Mouse (Mus musculus) left cerebral cortex, adult 9 months (tissue): ENCODE measurements at regions not wholly inside any gene's neighbourhood (a gene's known extent, or its start where the extent isn't known, plus 50 kb on each side); places are given as distances from the start of the nearest gene placed in this dataset.

ENCODE experiments used
- DNase-seq, 2 experiments: peaks; one replicate each; pipeline ENCODE4 v3.0.0; 2022; ENCODE audit warnings: low spot score in 2 of 2

- DNase-seq = no peak
Measured at GRCm38 (mm10) chr3:131056893-131057660, 53.2 kb upstream of the Lef1 start.

DNA sequence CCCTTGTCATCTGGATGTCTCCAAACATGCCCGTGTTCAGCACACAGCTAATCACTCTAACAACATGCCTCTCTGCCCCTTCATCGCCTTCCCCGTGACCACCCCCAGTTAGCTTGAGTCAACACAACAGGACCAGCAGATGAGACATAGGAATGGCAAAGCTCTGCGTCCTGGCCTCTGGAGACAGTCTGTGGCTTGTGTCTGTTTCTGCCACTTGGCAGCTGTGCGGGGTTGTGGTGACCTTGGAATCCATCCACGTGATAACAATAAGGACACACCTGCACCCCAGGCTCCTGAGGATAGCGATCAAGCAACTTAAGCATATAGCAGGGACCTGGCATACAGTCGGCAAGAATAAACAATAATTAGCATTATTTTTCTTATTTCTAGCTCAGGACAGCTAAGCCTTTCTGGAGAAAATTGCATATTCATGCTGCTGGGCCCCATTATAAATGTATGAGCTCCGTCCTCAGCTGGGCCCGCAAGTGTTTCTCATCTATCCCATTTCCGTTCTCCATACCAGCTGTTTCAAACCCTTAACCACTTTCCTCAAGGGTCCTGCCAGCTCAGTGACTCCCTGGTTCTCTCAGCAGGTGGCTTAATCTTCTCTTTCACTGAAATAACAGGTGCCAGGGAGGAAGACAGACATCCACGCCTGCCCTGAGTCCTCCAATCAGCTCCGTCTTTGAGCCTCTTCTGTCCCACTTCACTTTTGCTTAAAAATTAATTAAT, 55.9 kb upstream of the Lef1 start:
- DNase-seq = no peak

DNA sequence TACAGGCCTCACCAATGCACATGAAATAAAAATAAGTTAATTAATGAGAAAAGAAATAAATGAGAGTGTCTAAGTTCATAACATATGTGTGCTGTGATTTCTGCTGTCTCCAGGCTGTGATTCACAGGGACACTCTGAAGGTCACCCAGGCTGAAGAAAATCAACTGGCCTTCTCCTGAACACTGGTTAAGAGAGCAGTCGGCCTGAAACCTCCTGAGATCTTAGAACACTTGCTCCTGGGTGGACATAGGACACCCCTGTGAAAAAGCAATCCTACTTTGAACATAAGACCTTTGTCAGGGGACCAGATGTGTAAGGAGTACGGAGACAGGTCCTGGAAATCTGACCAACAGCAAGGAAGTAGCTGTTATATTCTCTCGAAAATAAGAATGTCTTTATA, 62.6 kb upstream of the Lef1 start:
- DNase-seq = no peak

DNA sequence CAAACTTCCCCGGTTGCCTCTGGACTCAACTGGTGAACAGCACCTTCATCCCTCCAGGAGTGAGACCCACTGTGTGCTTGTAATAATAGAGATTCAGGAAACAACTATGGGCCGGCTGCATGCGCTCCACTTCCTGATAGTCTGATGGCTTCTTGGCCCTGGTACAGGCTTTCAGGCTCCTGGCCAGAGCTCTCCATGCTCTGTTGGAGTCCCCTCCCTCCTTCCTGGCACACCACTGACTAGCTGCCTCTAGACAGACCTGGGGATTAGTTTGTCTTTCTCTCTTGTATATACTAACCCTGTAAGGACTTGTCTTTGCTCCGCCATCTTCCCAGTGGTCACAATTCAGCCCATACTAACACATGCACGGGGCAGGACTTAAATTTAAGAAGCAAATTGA, 63.9 kb upstream of the Lef1 start:
- DNase-seq = no peak

DNA sequence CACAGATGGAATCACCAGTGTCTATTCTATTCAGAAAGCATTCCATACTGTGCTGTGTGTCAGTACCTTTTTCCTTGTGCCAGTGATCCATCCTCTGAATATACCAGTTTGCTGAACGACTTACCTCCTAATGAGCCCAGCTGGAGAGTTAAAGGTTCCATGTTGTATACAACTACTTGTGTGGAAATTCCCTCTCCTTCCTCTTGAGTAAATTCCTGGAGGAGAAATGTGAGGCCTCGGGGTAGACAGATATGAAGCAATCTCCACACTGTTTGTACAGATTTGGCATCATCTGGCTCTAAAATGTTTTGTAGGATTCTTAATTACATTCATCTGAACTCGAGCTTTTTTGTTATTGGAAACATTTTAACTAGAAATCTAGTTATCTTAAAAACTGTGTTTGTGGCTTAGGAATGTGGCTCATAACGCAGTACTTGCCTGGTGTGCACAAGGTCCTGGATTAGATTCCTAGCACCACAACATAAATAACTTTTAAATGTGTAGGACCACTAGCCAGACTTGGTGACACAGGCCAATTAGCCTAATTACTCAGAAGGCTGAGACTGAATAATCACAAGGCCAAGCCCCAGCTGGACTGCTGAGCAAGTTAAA, 70.0 kb upstream of the Lef1 start:
- no peak for DNase-seq

GRCm38 (mm10) chr3:131037095-131037494, 73.2 kb upstream of the Lef1 start:
- DNase-seq = no peak

- no peak for DNase-seq
Measured at GRCm38 (mm10) chr3:131034774-131035173, 75.5 kb upstream of the Lef1 start.

DNA sequence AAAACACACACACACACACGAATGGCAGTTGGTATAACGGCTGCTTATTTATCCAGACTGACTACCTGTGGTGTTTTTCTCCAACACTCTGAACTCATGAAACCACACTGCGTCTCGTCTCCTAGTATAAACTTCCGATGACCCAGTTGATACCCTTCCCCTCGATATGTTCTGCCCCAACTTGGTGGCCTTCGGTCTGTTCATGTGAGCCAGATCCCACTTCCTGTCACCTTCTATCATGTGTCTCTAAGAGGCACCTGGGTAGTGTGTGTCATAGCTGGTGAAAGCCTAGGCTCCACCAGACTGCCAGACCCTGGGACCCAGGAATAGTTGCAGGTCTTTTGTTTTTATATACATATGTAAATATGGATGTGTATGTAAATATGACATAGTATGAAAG, 83.9 kb upstream of the Lef1 start:
- DNase-seq = no peak

DNA sequence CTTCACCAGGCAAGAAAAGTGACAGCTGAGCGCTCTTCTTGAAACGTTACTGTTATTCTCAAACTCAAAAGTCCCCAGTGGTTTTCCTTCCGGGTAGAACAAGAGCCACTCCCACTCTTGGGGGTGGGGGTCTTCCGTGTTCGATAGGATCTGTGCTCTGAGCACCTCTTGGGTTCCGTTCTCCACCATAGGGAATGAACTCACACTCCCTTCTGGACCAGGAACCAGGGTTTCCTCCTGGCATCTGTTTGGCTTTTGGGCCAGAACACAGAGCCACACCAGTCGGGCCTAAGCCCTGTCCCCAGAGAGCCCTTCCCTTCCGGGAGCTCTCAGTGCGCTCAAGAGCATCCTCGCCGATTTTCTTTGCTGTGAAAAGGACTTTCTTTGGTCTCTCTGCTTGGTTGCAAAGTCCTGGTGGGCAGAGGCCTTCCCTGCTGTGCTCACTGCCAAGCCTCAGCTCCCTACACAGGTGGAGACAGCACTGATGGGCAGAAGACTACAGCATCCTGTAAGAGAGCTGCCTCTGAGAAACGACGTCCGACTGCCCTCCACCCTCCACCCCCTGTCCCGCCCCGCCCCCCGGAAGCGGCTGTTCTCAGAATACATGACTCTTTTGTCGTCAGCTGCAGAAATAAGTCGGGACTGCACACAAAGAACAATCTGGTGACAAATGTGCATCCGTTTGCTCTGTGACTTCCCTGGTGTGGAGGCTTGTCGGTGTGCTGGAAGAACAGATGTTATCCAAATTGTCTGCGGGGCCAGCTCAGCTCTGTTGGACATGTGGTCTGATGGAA, 90.9 kb upstream of the Lef1 start:
- no peak for DNase-seq

DNA sequence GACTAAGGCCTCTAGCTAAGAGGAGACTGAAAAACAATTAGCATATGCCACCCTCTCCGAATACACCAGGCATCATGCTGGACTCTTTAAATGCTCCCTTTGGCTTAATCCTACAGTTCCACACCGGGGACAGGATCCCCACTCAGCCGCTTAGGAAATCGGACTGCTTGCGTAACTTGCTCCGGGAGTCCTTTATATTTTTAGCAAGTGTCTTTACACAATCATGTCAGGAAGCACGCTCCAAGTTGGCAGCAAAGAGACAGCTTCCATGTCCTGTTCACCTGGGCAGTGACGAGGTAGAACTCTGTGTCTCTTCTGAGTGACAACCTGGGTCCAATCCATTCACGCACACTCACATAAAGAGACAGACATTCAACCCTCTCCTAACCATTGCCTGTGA, 92.4 kb upstream of the Lef1 start:
- DNase-seq = no peak

GRCm38 (mm10) chr3:131016104-131016503, 94.2 kb upstream of the Lef1 start:
- DNase-seq = no peak

GRCm38 (mm10) chr3:131014092-131014716, 96.1 kb upstream of the Lef1 start:
- no peak for DNase-seq

DNA sequence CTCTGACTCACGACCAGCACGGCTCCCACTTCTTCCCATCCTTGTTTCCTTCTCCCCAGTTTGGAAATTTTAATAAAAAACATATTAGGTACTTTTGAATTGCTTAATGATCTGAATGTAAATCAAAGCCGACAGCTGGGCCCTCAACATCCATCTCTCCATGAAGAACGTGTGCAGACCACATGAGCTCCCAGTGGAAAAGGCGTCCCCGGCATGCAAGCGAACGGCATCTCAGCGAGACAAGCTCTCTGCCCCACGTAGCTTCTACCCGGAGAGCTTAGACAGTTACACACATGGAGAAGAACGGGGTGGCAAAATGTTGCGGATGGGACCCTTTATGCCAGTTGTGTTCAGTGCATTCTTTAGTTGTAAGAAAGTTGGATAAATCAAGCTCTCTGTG, 109.6 kb upstream of the Lef1 start:
- no peak for DNase-seq

DNA sequence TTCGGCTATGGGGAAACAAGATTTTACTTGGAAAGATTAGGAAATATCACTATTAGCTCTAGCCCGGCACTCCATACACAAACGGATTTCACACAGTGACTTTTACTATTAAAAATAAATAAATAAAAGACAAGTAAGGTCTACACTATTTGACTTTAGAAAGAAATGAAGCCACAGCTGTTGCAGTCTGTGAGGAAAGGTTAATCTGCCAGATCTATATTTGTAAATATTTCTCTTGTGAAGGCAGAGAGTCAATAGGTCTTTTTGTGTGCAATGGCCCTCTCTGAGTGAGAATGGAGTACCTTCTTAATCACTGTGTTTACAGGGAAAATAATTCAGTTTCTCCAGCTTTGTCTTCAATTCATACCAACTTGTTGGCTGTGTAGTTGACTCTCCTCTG, 110.0 kb upstream of the Lef1 start:
- DNase-seq = no peak

- no peak for DNase-seq
Measured at GRCm38 (mm10) chr3:130999818-131000217, 110.5 kb upstream of the Lef1 start.

- DNase-seq = no peak
Measured at GRCm38 (mm10) chr3:130998433-130998832, 111.8 kb upstream of the Lef1 start.

GRCm38 (mm10) chr3:130996786-130997185, 113.5 kb upstream of the Lef1 start:
- DNase-seq = no peak

DNA sequence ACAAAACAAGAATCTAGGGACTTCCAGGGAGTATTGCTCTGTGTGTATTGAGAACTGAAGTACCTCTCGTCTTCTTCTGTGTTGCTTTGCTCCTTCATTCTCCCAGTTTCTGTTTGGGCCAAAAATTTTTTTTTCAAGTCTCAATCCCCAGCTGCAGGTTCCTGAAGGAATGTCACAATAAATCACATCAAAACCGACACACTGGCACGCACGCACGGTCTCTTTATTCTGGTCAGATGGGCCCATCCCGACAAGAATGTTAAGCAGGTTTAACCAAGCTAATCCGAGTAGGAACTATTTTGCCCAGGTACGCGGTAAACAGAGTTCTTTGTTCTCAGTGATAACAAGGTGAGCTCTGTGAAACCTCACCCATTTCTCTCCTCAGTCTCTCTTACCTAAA, 118.3 kb upstream of the Lef1 start:
- DNase-seq = no peak

DNA sequence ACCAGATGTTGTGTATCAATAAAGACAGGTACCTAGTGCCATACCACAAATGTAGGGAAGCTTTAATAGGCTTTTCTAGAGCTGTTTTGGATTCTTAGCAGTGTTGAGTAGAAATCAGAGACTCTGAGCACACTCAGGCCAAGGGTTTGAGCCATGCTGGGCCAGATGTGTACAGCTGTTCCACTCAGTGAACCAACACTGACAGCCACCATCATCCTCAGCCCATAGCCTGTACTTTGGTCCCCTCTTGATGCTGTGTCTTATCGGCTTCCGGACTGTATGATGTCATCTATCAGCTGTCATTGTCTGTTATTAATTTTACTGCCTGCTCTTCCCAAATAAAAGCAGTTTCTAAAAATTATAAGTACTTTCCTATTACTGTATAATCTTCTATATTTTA, 123.6 kb upstream of the Lef1 start:
- DNase-seq = no peak

GRCm38 (mm10) chr3:130986101-130986500, 124.2 kb upstream of the Lef1 start:
- no peak for DNase-seq

DNA sequence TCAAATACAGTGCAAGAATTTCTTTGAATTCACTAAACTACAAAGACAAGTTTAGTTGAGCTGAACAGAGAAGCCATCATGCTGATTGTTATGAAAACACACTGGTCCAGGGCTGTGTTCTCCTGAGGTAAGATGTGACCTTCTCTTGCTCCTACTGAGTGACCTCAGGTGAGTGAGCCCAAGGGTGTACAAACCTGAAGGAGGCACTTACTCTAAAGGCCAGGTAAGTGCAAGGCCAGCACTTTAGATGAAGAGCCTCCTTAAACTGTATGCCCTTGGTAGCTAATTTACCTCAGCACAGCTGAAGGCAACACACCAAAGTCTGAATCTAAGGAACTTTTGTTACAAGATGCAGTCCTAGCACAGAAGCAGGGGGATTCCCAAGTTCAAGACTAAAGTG, 128.7 kb upstream of the Lef1 start:
- DNase-seq = no peak
